Mouse (Mus musculus): ENCODE measurements around the gene Schip1.

DNA sequence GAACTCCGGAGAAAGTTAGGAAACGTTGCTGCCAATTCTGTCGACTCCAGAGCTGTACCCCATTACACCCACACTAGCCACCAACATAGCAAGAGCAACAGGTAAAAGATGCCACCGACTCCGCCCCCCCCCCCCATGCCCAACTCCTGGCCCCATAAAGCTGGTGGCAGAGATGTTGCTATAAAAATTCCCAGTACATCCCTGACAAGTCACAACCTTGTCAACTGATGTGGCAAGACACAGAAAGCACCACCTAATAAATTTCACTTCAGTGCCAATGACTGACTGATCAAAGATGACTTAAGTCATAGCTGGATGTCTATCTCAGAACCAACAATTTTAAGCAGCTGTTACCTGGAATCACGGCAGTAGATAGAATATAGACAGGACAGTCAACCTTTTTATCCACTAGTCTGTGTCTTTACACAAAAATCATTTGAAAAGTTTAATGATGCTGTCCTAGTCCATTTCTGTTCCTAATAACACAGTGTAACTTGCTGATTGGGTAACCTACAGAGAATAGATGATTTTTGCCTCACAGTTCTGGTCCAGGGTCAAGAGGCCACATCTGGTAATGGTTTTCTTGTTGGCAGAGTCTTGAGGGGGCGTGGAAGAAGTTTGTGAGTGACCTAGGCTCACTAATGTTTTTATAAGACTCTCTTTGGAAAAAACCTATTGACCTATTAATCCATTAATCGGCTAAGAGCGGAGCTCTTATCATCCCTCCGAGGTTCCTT is 389.3 kb downstream of the Schip1 start:
- TF ChIP-seq CTCF (IDR thresholded peaks at IDR 0.05; ENCODE audit: control insufficient read depth, insufficient read depth, insufficient replicate concordance, low read depth, low read length), result no peak
- no peak for TF ChIP-seq POLR2A (IDR thresholded peaks at IDR 0.05; ENCODE audit: control insufficient read depth, low read depth, low read length)

All from testis, adult 2 months (tissue).